Mouse (Mus musculus) heart, postnatal 4 days (tissue): ENCODE results near the gene 9930104L06Rik. TPM values are rescaled to one million over a fixed set of nuclear protein-coding genes. Genes with fewer than 3 reads are reported as not detected.
"Not testable (repeated sequence)": the region's sequence is repeated elsewhere in the genome, so short reads cannot be mapped to it uniquely, and the experiment has no call there.

Experiments
- DNase-seq: peaks from one replicate; pipeline ENCODE4 v3.0.0; 2021
- total RNA-seq, 2 experiments: library from RNA; stranded (reverse); gene quantifications; 2 replicates each; pipeline ENCODE4 v1.2.3; 2021

The 9930104L06Rik gene
- total RNA-seq = 10 to 100 TPM in 1 of 2 experiments, 1 to 10 TPM in 1; 8.6 to 12.0 TPM

DNA sequence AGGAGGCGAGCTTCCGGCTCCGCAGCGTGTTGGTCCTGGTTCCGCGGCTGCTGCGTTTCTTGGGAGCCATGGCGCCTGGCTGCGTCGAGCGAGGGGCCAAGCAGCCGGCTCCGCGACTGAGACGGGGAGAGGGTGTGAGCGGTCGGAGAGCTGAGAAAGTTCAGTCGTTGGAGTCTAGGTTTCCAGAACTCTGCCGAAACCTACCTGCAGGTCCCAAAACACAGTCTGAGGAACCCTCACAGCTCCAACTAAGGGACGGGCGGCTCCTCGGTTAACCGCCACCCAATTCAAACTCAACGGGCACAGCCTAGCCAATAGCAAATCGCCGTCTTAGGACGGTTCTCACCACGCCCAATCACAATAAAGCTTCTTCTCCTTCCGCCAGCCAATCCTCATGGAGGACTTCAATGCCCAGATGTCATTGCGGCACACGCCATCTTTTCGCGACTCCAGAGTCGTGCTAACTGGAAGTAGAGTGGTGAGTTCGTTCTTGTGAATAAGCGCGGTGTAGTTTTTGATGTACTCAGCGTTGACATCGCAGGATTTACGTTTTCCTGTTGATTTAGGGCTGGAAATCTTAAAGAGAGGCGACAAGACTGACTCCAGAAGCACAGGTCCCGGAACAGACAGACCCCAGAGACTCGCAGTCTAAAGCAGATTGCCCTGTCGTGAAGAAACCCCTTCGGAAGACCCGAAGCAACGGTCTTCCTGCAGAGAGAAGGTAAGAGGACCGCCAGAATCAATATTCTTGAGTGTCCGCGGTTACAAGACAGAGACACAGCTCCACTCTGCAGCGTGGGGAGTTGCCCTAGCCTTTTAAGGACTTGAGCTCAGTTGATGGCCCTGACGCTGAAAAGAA lies at the start of gene 9930104L06Rik:
TSS of gene 9930104L06Rik (plus strand) at position 436 of the 859 bp plus-strand sequence.
- DNase-seq = peak; percentile 93

DNA sequence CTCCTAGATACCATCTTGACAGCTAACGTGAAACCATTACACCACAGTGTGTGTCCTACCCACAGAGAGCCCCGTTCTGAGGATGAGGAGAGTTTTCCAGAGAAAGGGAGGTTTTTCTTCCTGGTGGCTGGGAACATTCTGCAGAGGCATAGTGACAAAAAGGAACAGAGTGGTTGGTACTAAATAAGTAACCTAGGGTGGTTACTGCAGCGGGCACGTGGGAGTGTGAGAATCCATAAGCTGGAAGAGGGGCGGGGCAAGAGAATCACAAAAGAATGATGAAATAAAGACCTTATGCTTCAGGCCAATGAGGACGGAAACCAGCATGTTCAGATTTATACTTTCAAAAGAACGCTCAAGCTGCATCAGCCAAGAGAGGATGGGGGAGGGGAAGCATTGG lies 48.1 kb upstream of the 9930104L06Rik start:
- no peak for DNase-seq

DNA sequence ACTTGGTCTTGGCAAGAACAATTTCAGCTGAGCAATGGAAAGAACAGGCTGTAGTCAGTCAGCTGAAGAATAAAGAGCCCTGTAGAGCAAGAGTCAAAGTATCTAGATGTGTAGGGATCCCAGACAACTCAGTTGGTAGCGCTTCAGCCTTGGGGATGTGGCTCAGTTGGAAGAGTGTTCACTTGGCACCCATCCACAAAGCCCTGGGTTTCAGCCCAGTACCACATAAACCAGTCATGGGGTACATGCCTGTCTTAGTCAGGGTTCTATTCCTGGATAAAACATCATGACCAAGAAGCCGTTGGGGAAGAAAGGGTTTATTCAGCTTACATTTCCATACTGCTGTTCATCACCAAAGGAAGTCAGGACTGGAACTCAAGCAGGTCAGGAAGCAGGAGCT lies 46.9 kb upstream of the 9930104L06Rik start:
- DNase-seq = no peak

DNA sequence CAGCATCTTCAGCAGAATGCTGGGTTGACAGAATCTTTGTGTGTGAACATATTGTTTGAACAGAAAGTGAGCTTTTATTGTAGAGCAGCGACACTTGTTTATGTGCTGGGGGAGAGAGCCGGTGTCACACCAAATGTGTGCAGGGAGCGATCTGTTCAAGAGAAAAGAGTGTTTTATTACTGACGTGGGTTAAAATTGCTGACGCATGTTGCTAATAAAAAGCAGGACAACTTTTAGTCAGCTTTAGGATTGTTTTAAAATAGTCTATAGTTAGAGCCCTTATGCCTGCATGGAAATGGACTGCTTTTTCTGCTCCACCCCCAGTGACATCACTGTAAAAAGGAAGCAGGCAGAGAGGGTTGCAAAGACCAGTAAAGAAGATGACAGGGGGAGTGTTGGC lies 46.0 kb upstream of the 9930104L06Rik start:
- no peak for DNase-seq

DNA sequence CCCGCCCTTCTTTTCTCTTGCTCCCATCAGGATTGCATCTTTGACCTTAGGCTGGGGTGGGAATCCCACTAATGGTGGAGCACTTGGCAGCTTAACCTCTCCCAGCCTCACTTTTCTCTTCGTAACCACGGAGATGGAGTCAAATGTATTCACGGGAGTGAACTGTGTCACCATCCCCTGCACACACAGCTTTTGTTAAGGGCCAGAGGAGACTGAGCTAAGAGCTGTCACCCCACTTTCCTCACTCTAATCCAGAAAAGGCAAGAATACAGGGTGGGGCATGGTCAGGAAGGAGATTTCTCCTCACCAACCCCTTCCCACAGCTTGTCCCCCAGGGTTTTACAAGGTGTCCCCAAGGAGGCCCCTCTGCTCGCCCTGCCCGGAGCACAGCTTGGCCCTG lies 43.1 kb upstream of the 9930104L06Rik start:
- no peak for DNase-seq

DNA sequence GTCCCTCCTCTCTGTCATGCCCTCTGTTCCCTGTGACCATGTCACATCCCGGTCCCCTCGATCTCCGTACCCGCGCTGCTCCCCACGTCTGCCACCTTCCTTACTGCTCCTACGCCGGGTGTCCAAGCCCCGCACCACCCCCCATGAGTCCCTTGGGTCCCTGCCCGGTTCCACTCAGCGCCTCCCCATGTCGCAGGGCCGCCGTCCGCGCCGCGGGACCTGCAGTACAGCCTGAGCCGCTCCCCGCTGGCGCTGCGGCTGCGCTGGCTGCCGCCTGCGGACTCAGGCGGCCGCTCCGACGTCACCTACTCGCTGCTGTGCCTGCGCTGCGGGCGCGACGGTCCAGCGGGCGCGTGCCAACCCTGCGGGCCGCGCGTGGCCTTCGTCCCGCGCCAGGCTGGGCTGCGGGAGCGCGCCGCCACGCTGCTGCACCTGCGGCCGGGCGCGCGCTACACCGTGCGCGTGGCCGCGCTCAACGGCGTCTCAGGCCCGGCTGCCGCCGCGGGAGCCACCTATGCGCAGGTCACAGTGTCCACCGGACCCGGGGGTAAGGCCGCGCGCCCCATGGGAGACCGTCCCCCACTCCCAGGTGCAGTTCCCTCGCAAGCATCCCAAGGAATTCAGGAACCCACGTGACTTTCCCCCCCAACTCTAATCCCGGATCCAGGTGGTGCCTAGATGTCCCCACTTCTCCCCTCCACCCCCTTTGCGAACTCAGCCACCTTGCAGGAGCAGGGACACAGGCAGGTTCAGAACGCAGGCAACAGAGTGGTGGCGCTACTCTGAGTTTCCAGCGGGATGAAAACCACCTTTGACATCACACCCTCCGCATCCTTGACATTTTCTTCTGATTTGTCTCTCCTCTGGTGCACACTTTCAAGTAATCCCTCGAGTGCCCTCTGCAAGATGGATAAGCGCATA lies 42.1 kb upstream of the 9930104L06Rik start:
- DNase-seq = peak; percentile 15

GRCm38 (mm10) chr4:124898428-124898827 lies 38.4 kb upstream of the 9930104L06Rik start:
- DNase-seq = no peak

GRCm38 (mm10) chr4:124899906-124900305 lies 36.9 kb upstream of the 9930104L06Rik start:
- no peak for DNase-seq

DNA sequence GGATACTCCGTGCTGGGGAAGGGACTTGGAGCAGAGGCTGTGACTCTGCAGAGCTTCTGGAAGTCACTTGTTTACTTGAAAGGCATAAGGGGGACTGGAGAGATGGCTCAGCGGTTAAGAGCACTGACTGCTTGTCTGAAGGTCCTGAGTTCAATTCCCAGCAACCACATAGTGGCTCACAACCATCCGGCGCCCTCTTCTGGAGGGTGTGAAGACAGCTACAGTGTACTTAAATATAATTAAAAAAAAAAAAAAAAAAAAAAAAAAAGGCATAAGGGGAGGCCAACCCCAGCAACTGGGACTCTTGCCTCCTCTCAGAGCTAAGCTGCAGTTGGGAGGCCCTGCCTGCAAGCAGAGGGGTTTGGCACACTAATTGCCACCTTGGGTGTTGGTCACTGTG lies 31.4 kb upstream of the 9930104L06Rik start:
- DNase-seq = no peak

- no peak for DNase-seq
Measured at GRCm38 (mm10) chr4:124905971-124906822, 30.7 kb upstream of the 9930104L06Rik start.

GRCm38 (mm10) chr4:124928102-124928501 lies 8.7 kb upstream of the 9930104L06Rik start:
- DNase-seq = no peak

DNA sequence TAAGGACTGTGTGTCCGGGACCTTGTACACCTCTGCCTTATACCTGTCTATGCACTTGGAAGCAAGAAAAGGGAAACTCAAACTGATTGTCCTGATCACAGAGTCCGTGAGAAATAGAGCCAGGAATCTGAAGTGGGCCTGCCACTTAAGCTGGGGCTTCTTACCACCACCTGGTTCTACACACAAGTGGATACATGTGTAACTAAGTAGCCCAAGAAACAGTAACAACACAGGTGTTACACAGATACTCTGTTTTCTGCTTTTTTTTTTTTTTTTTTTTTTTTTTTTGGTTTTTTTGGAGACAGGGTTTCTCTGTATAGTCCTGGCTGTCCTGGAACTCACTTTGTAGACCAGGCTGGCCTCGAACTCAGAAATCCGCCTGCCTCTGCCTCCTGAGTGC lies 2.4 kb downstream of the 9930104L06Rik start, which contains the start of gene Cdca8:
TSS of gene Cdca8 (minus strand) at position 101 of the 400 bp plus-strand sequence.
- not testable (repeated sequence) for DNase-seq

DNA sequence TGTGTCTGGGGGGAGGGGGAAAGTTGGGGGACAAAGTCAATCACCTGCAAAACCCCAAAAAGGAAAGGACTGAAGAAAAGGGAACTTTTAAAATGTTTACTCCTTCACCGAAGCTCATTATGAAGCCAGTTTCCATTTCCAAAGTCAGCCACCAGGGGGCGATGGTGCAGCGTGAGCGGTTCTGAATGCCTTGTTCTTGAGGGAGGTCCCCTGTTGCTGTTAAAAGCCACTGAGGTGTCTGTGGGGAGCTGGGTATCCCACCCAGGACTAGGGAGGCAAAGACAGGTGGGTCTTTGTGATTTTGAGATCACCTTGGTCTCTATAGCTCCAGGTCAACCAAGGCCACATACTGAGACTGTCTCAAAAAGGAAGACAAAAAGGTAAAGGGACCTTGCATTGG lies 6.2 kb downstream of the 9930104L06Rik start:
- DNase-seq = peak; percentile 88

DNA sequence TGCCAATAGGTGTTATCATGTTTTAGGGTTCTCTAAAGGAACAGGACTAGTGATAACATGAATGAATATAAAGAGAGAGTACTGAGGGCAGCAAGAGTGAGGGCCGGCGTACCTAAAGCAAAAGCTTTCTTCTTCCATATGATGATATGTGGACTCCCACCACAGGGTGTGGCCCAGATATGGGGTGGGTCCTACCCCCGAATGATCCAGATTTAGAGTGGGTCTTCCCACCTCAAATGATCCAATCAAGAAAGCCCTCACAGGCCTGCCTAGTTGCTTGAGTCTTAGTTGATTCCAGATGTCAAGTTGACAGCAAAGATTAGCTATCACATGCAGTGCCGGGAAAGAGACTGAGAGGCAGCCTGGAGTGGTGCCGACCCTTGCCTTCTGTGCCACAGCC lies 6.9 kb downstream of the 9930104L06Rik start:
- no peak for DNase-seq

- no peak for DNase-seq
Measured at GRCm38 (mm10) chr4:124944961-124945360, 8.1 kb downstream of the 9930104L06Rik start.

DNA sequence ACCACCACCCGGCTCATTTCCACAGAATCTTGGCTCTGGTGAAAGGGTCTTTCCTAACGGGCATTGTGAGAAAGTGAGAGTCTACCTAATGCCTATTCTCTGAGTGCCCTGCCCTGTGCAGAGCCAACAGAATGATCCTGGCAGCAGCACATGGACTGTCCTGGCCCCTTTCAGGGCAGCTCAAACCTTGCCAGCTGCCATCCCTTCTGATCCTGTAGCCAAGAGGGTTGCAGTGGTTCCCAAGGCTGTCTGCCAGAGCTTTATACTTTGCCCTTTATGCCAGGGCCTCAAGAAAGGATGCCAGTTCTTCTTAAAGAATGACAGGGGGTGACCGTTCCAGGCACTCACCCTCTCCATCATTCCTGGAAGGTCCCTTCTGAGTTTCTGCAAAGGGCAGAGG lies 12.6 kb downstream of the 9930104L06Rik start:
- no peak for DNase-seq

DNA sequence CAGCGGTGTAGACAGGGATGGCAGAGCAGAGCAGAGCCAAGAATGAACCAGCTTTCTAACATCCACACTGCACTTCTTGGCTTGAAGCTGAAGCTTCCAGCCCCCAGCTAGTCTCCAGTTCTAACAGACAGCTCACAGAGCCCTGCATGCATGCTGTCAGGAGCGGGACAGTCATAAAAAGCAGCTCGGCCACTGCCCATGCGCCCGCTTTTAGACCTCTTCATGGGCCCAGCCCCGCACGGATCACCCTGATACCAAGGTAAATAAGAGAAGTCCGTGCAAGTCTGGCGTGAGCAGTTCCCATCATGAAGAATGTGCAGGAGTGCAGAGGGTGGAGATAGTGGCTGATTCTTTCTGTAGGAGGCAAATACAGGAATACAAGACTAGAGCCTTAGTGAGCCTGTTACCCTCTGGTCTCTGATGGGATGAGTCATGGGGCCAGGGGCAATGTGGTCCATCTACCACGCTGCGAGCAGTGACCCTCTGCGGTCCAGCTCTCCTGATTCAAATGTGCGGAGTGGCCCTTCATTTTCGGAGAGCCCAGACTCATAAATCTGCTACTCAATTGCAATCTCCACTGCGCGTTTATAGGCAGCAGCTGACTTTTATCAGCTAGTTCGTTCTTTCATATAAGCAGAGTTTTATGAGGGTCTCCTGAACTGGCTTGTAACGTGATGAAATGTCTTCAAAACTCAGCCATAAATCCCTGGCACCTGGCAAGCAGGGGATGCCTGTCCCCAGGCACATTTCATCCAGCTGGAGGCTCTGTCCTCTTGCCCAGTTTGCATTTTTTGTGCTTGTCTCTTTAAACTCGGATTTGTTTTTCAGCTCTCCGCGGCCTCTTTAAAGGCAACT lies 13.6 kb downstream of the 9930104L06Rik start:
- DNase-seq = peak; percentile 30

DNA sequence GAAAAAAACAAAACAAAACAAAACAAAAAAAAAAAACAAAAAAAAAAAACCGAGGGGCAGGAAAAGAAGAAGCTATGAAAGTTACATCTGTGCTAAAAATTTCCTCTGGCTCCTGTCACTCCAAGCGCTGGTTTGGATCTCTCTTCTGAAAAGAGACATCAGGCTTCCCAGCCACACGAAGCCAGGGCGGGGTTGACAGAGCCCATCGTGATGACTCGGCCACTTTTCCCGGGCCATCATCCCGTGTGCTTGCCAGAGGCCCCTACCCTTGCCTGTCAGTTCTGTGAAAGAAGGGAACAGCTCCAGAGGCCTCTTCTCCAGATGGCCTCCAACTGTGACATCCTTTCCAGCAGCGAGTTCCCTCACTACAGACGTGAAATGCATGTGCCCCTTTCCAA lies 14.2 kb downstream of the 9930104L06Rik start:
- no peak for DNase-seq

DNA sequence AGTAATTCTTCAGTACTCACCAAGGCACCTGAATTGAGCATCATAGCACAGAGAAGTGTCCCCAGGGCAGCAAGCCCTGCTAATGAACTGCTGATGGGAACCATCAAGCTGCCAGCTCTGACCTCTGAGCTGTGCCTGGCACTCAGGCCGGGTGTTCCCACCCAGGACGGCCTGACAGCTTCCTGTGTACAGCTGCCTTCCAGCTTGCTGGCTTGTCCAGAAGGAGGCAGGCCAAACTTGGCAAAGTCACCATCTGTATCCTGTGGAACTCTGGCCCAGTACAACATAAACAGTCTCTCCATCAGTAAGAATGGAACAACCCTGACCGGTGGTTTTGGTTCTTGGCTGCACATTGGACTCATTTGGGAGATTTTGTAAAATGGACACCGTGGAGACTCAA lies 16.7 kb downstream of the 9930104L06Rik start:
- no peak for DNase-seq

DNA sequence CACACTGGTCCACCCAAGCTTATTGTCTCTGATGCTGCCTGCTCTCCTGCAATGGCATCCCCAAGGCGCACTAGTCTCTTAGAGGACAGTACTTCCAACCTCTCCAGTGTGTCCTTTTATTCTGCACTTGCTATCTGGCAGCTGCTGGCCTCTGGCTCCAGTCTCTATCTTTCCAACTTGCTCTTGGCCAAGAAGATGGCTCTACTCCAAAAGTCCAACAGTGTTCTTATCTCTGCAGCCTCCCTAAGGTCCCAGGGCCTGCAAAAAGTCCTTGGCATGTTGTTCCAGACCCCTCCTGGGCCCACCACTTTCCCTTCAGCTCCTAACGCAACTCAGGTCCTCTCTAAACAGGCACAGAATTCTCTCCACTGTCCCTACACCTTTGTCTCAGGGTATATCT lies 20.4 kb downstream of the 9930104L06Rik start:
- DNase-seq = no peak

DNA sequence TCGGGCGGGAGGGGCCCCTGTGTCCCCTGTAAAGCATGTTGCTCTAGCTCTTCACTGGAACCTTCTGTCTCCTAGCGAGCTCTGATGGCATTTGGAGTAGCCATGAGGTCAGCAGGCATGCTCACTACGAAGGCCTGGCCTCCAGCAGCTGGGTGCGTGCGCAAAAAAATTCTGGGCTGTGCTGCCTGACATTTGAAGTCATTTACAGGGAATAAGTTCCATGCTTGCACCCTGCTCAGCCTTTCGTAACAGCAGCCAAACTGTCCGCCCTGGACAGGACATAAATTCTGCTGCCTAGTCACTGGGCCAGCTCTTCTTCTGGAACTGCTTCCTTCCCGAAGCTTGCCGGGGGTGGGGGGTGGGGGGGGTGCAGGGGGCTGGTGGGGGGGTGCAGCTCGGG lies 22.2 kb downstream of the 9930104L06Rik start:
- no peak for DNase-seq
